Mouse (Mus musculus): ENCODE results near the gene Fam234b.

DNA sequence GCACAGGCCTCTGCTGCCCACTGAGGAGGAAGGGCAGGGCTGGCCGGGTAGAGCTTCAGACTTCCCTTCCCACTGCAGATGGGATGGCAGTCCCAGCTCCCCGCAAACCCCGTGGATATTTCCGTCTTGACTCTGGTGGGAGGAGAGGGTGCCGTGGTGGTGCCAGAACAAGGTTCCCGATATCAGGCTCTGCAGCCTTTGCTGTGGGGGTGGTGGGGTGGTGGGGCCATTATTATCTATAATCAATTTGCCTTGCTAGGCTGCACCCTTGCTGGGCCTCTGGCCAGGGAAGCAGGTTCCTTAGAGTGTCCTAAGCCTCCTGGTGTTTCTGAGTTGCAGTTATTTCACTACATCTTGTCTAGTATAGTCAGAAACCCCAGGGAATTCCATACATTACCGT, 13.4 kb downstream of the Fam234b start:
- TF ChIP-seq POLR2A (IDR thresholded peaks at IDR 0.05; ENCODE audit: insufficient read depth, low read length) (no peak), EP300 (IDR thresholded peaks at IDR 0.05; ENCODE audit: insufficient read depth, low read depth, low read length) (no peak), CTCF (IDR thresholded peaks at IDR 0.05; ENCODE audit: low read depth, low read length) (no peak)
